Mouse (Mus musculus): ENCODE results near the gene Rfx8. TPM values are rescaled to one million over a fixed set of nuclear protein-coding genes. Genes with fewer than 3 reads are reported as not detected.

Rfx8 gene
- total RNA-seq (2012; rRNA removed): not detected in 2 replicates

GRCm38 (mm10) chr1:39720632-39721350, at the start of gene Rfx8:
Rfx8 (minus strand) TSS chr1:39720997.
- in situ Hi-C loops (cut with MboI; ENCODE audit: low sequenced_read_pairs in 2 of 2, unreplicated experiment in 2 of 2): no loop called here
- Histone ChIP-seq H3K36me3 (ENCODE audit: control insufficient read depth, insufficient read depth, low read length, poor library complexity, severe bottlenecking) (no peaks in the 10 kb centered on the region), H3K9me3 (ENCODE audit: control insufficient read depth, insufficient read depth, low read depth, low read length) (no peaks in the 10 kb centered on the region), H3K4me1 (ENCODE audit: control insufficient read depth in 2 of 2, insufficient read depth in 2 of 2, low read length in 2 of 2, poor library complexity in 1 of 2) (peaks cover 0 to 6% of the 10 kb centered on the region in 2 experiments; a peak in 2 of 4 replicates), H3K27ac (ENCODE audit: insufficient read depth, low read depth, low read length, poor library complexity, severe bottlenecking) (no peak within 1 kb of the TSS), H3K9ac (ENCODE audit: insufficient read depth, low read depth, low read length, poor library complexity, severe bottlenecking) (peak within 1 kb of the TSS; percentile 44), H3K4me3 (ENCODE audit: insufficient read depth in 1 of 2, low read depth in 1 of 2, low read length in 2 of 2, poor library complexity in 1 of 2, severe bottlenecking in 1 of 2) (peak within 1 kb of the TSS; percentile 61 to 66)
- no peak for DNase-seq (ENCODE audit: low read depth, low spot score)
- TF ChIP-seq ZC3H11A (IDR thresholded peaks at IDR 0.05; ENCODE audit: borderline replicate concordance, low read depth, low read length) (no peak), HCFC1 (IDR thresholded peaks at IDR 0.05; ENCODE audit: borderline replicate concordance, insufficient read depth, low read length) (no peak), MAFK (IDR thresholded peaks at IDR 0.05; ENCODE audit: insufficient read depth, low read depth, low read length) (no peak), ZNF384 (IDR thresholded peaks at IDR 0.05; ENCODE audit: low read depth, low read length) (no peak), CHD2 (IDR thresholded peaks at IDR 0.05; ENCODE audit: low read depth, low read length) (no peak)

- Histone ChIP-seq H3K4me1 (ENCODE audit: control insufficient read depth in 2 of 2, insufficient read depth in 2 of 2, low read length in 2 of 2, poor library complexity in 1 of 2) (peaks cover 0 to 5% of the 10 kb centered on the region in 2 experiments; a peak in 1 of 4 replicates), H3K36me3 (ENCODE audit: control insufficient read depth, insufficient read depth, low read length, poor library complexity, severe bottlenecking) (no peaks in the 10 kb centered on the region), H3K9me3 (ENCODE audit: control insufficient read depth, insufficient read depth, low read depth, low read length) (no peaks in the 10 kb centered on the region), H3K9ac (ENCODE audit: insufficient read depth, low read depth, low read length, poor library complexity, severe bottlenecking) (no peak overlapping the region), H3K4me3 (ENCODE audit: insufficient read depth in 1 of 2, low read depth in 1 of 2, low read length in 2 of 2, poor library complexity in 1 of 2, severe bottlenecking in 1 of 2) (no peak overlapping the region), H3K27ac (ENCODE audit: insufficient read depth, low read depth, low read length, poor library complexity, severe bottlenecking) (no peak overlapping the region)
- TF ChIP-seq HCFC1 (IDR thresholded peaks at IDR 0.05; ENCODE audit: borderline replicate concordance, insufficient read depth, low read length) (no peak), ZNF384 (IDR thresholded peaks at IDR 0.05; ENCODE audit: low read depth, low read length) (no peak), ZC3H11A (IDR thresholded peaks at IDR 0.05; ENCODE audit: borderline replicate concordance, low read depth, low read length) (no peak), MAFK (IDR thresholded peaks at IDR 0.05; ENCODE audit: insufficient read depth, low read depth, low read length) (no peak), CHD2 (IDR thresholded peaks at IDR 0.05; ENCODE audit: low read depth, low read length) (no peak)
- no peak for DNase-seq (ENCODE audit: low read depth, low spot score)
- in situ Hi-C loops (cut with MboI; ENCODE audit: low sequenced_read_pairs in 2 of 2, unreplicated experiment in 2 of 2): no loop called here
Measured at GRCm38 (mm10) chr1:39770436-39770835, 49.6 kb upstream of the Rfx8 start.

- H3K27ac ChIP-seq (ENCODE audit: insufficient read depth, low read depth, low read length, poor library complexity, severe bottlenecking): no peak overlapping the region
- H3K36me3 ChIP-seq (ENCODE audit: control insufficient read depth, insufficient read depth, low read length, poor library complexity, severe bottlenecking): no peaks in the 10 kb centered on the region
- in situ Hi-C loops (cut with MboI; ENCODE audit: low sequenced_read_pairs in 2 of 2, unreplicated experiment in 2 of 2): no loop called here
- no peak for TF ChIP-seq HCFC1 (IDR thresholded peaks at IDR 0.05; ENCODE audit: borderline replicate concordance, insufficient read depth, low read length)
- no peak for TF ChIP-seq ZC3H11A (IDR thresholded peaks at IDR 0.05; ENCODE audit: borderline replicate concordance, low read depth, low read length)
- TF ChIP-seq MAFK (IDR thresholded peaks at IDR 0.05; ENCODE audit: insufficient read depth, low read depth, low read length): no peak
- TF ChIP-seq CHD2 (IDR thresholded peaks at IDR 0.05; ENCODE audit: low read depth, low read length): no peak
- TF ChIP-seq ZNF384 (IDR thresholded peaks at IDR 0.05; ENCODE audit: low read depth, low read length): no peak
- no peak overlapping the region for H3K9ac ChIP-seq (ENCODE audit: insufficient read depth, low read depth, low read length, poor library complexity, severe bottlenecking)
- no peak overlapping the region for H3K4me3 ChIP-seq (ENCODE audit: insufficient read depth in 1 of 2, low read depth in 1 of 2, low read length in 2 of 2, poor library complexity in 1 of 2, severe bottlenecking in 1 of 2)
- no peaks in the 10 kb centered on the region for H3K9me3 ChIP-seq (ENCODE audit: control insufficient read depth, insufficient read depth, low read depth, low read length)
- no peak for DNase-seq (ENCODE audit: low read depth, low spot score)
- H3K4me1 ChIP-seq (ENCODE audit: control insufficient read depth in 2 of 2, insufficient read depth in 2 of 2, low read length in 2 of 2, poor library complexity in 1 of 2): peaks cover 0 to 5% of the 10 kb centered on the region in 2 experiments; a peak in 1 of 4 replicates
Measured at GRCm38 (mm10) chr1:39768017-39768416, 47.2 kb upstream of the Rfx8 start.

DNA sequence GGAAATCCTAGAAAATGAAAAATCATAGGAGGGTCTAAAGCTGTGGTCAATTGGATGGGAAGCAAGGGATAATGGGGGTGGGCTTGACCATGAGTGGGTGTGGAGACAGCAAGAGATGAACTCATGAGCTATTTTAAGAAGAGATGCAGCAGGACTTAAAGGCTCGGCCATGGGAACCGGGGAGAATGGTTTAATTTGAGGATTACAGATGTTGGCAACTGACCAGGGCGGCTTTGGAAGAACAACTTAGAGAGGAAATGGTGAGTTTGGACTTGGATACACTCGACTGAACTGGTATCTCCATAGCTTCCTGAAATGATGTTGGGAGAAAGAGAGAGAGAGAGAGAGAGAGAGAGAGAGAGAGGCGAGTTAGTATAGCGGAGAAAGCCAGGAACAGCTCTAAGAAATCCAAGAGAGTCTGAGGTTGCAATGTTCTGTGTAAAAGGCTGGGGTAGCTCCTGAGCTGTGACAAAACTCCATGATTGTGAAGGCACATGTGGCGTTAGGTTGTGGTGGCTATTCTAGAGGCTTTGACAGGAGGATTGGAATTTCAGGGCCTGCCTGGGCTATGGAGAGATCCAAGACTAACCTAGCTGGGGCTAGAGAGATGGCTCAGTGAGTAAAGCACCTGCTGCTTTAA, 45.2 kb upstream of the Rfx8 start:
- in situ Hi-C loops (cut with MboI; ENCODE audit: low sequenced_read_pairs in 2 of 2, unreplicated experiment in 2 of 2): no loop called here
- DNase-seq (ENCODE audit: low read depth, low spot score): no peak
- Histone ChIP-seq H3K27ac (ENCODE audit: insufficient read depth, low read depth, low read length, poor library complexity, severe bottlenecking) (no peak overlapping the region), H3K36me3 (ENCODE audit: control insufficient read depth, insufficient read depth, low read length, poor library complexity, severe bottlenecking) (no peaks in the 10 kb centered on the region), H3K4me1 (ENCODE audit: control insufficient read depth in 2 of 2, insufficient read depth in 2 of 2, low read length in 2 of 2, poor library complexity in 1 of 2) (peaks cover 3 to 5% of the 10 kb centered on the region in 2 experiments; a peak in 2 of 4 replicates), H3K9ac (ENCODE audit: insufficient read depth, low read depth, low read length, poor library complexity, severe bottlenecking) (no peak overlapping the region), H3K4me3 (ENCODE audit: insufficient read depth in 1 of 2, low read depth in 1 of 2, low read length in 2 of 2, poor library complexity in 1 of 2, severe bottlenecking in 1 of 2) (no peak overlapping the region), H3K9me3 (ENCODE audit: control insufficient read depth, insufficient read depth, low read depth, low read length) (no peaks in the 10 kb centered on the region)
- no peak for TF ChIP-seq CHD2 (IDR thresholded peaks at IDR 0.05; ENCODE audit: low read depth, low read length)
- no peak for TF ChIP-seq ZC3H11A (IDR thresholded peaks at IDR 0.05; ENCODE audit: borderline replicate concordance, low read depth, low read length)
- TF ChIP-seq ZNF384 (IDR thresholded peaks at IDR 0.05; ENCODE audit: low read depth, low read length): no peak
- TF ChIP-seq HCFC1 (IDR thresholded peaks at IDR 0.05; ENCODE audit: borderline replicate concordance, insufficient read depth, low read length): no peak
- TF ChIP-seq MAFK (IDR thresholded peaks at IDR 0.05; ENCODE audit: insufficient read depth, low read depth, low read length): no peak

All from ES-E14 (cell line).